Mouse (Mus musculus) gastrocnemius, adult 8-10 months (tissue): ENCODE data around the gene Gm4881. TPM values are rescaled to one million over a fixed set of nuclear protein-coding genes. Genes with fewer than 3 reads are reported as not detected.

Experiments
- DNase-seq, 2 experiments: peaks; one replicate each; pipeline ENCODE4 v3.0.0; 2022; ENCODE audit warnings: low spot score in 2 of 2
- total RNA-seq, 4 experiments: library from RNA; stranded (reverse); gene quantifications; 2 replicates each; pipeline ENCODE4 v1.2.4; 2022

Gm4881 gene
- total RNA-seq = not detected

- no peak for DNase-seq
These were observed at the start of gene Gm4881 for GRCm38 (mm10) chr7:24944257-24944950. Gm4881 (minus strand) TSS chr7:24944494.

- no peak for DNase-seq
These were observed 48.8 kb upstream of the Gm4881 start for GRCm38 (mm10) chr7:24993081-24993480.

- no peak for DNase-seq
These were observed 46.2 kb upstream of the Gm4881 start for GRCm38 (mm10) chr7:24990478-24990877.

- DNase-seq = no peak
These were observed 43.6 kb upstream of the Gm4881 start for GRCm38 (mm10) chr7:24987941-24988340.

- DNase-seq = no peak
These were observed 41.5 kb upstream of the Gm4881 start for GRCm38 (mm10) chr7:24985799-24986198.

- no peak for DNase-seq
These were observed 40.0 kb upstream of the Gm4881 start for GRCm38 (mm10) chr7:24984307-24984706.

- DNase-seq = no peak
These were observed 39.1 kb upstream of the Gm4881 start for GRCm38 (mm10) chr7:24983396-24983795.

GRCm38 (mm10) chr7:24980439-24980838 lies 36.1 kb upstream of the Gm4881 start:
- no peak for DNase-seq

GRCm38 (mm10) chr7:24978781-24979180 lies 34.5 kb upstream of the Gm4881 start:
- no peak for DNase-seq

GRCm38 (mm10) chr7:24974893-24975595 lies 30.8 kb upstream of the Gm4881 start:
- DNase-seq = no peak

- no peak for DNase-seq
These were observed 29.6 kb upstream of the Gm4881 start for GRCm38 (mm10) chr7:24973902-24974301.

- no peak for DNase-seq
These were observed 28.9 kb upstream of the Gm4881 start for GRCm38 (mm10) chr7:24973208-24973607.

- DNase-seq = peak; percentile 87 to 90
These were observed 27.9 kb upstream of the Gm4881 start, which contains the start of gene Rabac1 for GRCm38 (mm10) chr7:24971972-24972893. Rabac1 (minus strand) TSS chr7:24972754.

GRCm38 (mm10) chr7:24971261-24971971 lies 27.1 kb upstream of the Gm4881 start:
- peak in 1 of 2 experiments; percentile 16 for DNase-seq

GRCm38 (mm10) chr7:24970341-24970740 lies 26.0 kb upstream of the Gm4881 start:
- DNase-seq = no peak

- DNase-seq = no peak
These were observed 25.5 kb upstream of the Gm4881 start for GRCm38 (mm10) chr7:24969805-24970204.

- no peak for DNase-seq
These were observed 24.2 kb upstream of the Gm4881 start for GRCm38 (mm10) chr7:24968463-24968862.

- DNase-seq = no peak
These were observed 23.7 kb upstream of the Gm4881 start for GRCm38 (mm10) chr7:24967966-24968365.

- DNase-seq = peak; percentile 68 to 69
These were observed 20.7 kb upstream of the Gm4881 start for GRCm38 (mm10) chr7:24964897-24965535.

- no peak for DNase-seq
These were observed 20.0 kb upstream of the Gm4881 start for GRCm38 (mm10) chr7:24964288-24964687.

- no peak for DNase-seq
These were observed 10.9 kb upstream of the Gm4881 start for GRCm38 (mm10) chr7:24955226-24955625.
